Comparison of ENCODE assay signal across 21 mouse cellular contexts in the genomic region with DNA sequence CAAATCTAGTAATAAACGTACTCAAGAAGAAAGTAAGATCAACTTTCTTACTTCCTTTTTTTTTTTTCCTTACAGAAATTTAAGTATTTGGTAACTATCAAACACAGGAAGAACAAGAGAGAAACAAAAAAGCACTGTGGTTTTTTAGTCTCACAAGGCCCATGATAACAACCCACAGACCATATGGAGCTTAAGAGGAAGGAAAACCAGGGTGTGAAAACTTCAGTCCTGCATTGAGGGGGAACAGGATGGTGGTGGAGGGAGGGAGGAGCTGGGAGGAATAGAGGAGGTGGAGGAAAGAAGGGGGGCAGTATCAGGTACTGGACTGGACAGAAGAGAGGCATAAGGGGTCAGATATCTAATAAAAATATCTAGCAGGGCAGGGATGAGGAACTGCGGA.
DNase-seq lines count a peak whose midpoint lies in the region; ATAC-seq lines count a peak whose summit lies in the region.
"Had no signal": no experiment of that assay in that cellular context is flagged by ENCODE, and none has a peak within 500 bp of the region (broad histone marks: within the 10 kb centered on the region; RNA-seq: fewer than 3 reads in every experiment).

No protein-coding gene starts in this region.

- 87% methylated on average over 2 of the region's 2 CpGs for WGBS in intestine, embryonic 15.5 days

- ATAC-seq in common myeloid progenitor, adult 5-6 weeks (replicated peaks; ENCODE audit: low read depth, poor library complexity, severe bottlenecking) = peak; percentile 98
- ATAC-seq in monocyte, adult 5-6 weeks (replicated peaks; ENCODE audit: insufficient number of reproducible peaks, low FRiP score, low TSS enrichment, poor library complexity, severe bottlenecking) = 0 out of 2 replicates have a peak, but pooled peaks have one; percentile 50
- ATAC-seq in intestine, embryonic 15.5 days = no peak
- no peak for ATAC-seq in activated CD4-positive, CD25-positive, alpha-beta regulatory T cell, adult 4 months
- ATAC-seq: CD4-positive, CD25-positive, alpha-beta regulatory T cell, adult 4 months had no signal

- H3K27me3 ChIP-seq in intestine, embryonic 15.5 days (replicated peaks) = no peaks in the 10 kb centered on the region
- H3K27me3 ChIP-seq: embryonic facial prominence, embryonic 13.5 days had no signal

- H3K9me3 ChIP-seq in intestine, embryonic 15.5 days = no peaks in the 10 kb centered on the region
- H3K9me3 ChIP-seq: embryonic facial prominence, embryonic 13.5 days; G1E; limb, embryonic 10.5 days had no signal

- DNase-seq in left cerebral cortex, adult 11 months (ENCODE audit: low spot score) = peak; percentile 13
- no peak for DNase-seq in left cerebral cortex, postnatal 4 days
- DNase-seq in MEL-GATA-1-ER (ENCODE audit: extremely low read depth, low read depth) = peak; percentile 71
- DNase-seq: adrenal gland, adult 8-10 months; cerebellum, adult 2 months; heart, postnatal 4 days; kidney, adult 2 months; kidney, postnatal 14 days; lung, postnatal 14 days; midbrain, embryonic 14.5 days; spleen, adult 18-20 months; thymus, adult 2 months had no signal

- intact Hi-C loops in left cerebral cortex, postnatal 4 days (cut with DNase I) = no loop called here

- H3K9ac ChIP-seq in intestine, embryonic 15.5 days = no peak overlapping the region
- H3K9ac ChIP-seq: embryonic facial prominence, embryonic 13.5 days; liver, embryonic 14.5 days had no signal

- no peak overlapping the region for H3K4me2 ChIP-seq in intestine, embryonic 15.5 days (replicated peaks)
- H3K4me2 ChIP-seq: embryonic facial prominence, embryonic 13.5 days had no signal

- no peak overlapping the region for H3K4me3 ChIP-seq in intestine, embryonic 15.5 days (replicated peaks)
- H3K4me3 ChIP-seq: embryonic facial prominence, embryonic 13.5 days; limb, embryonic 10.5 days had no signal

- no peak overlapping the region for H3K27ac ChIP-seq in intestine, embryonic 15.5 days
- H3K27ac ChIP-seq: embryonic facial prominence, embryonic 13.5 days; limb, embryonic 10.5 days; liver, embryonic 14.5 days had no signal

- H3K36me3 ChIP-seq in intestine, embryonic 15.5 days = no peaks in the 10 kb centered on the region
- H3K36me3 ChIP-seq: embryonic facial prominence, embryonic 13.5 days; G1E; limb, embryonic 10.5 days had no signal

- H3K4me1 ChIP-seq in intestine, embryonic 15.5 days (replicated peaks) = no peaks in the 10 kb centered on the region
- H3K4me1 ChIP-seq: embryonic facial prominence, embryonic 13.5 days; limb, embryonic 10.5 days had no signal

Comparison
In these comparisons a context has a peak if more than half of its experiments do, and no peak if none do; other contexts are left out.
1. ATAC-seq: peak in common myeloid progenitor, adult 5-6 weeks (single experiment) and monocyte, adult 5-6 weeks (single experiment); none in intestine, embryonic 15.5 days (single experiment) and activated CD4-positive, CD25-positive, alpha-beta regulatory T cell, adult 4 months (single experiment).